Mouse (Mus musculus): ENCODE data around the gene Wfdc10.

GRCm38 (mm10) chr2:164656483-164656882, 637 bp downstream of the Wfdc10 start, which contains the start of gene Wfdc9:
- TF ChIP-seq EP300 (IDR thresholded peaks at IDR 0.05; ENCODE audit: low read length) = no peak
- TF ChIP-seq USF2 (conservative IDR thresholded peaks at IDR 0.05; ENCODE audit: low read depth, low read length) = no peak
- TF ChIP-seq CTCF (conservative IDR thresholded peaks at IDR 0.05 in 1 of 2, IDR thresholded peaks at IDR 0.05 in 1 of 2; ENCODE audit: low read depth in 2 of 2, low read length in 2 of 2) = no peak
- no peak for TF ChIP-seq POLR2A (IDR thresholded peaks at IDR 0.05; ENCODE audit: low read depth, low read length)
- TF ChIP-seq MAFK (IDR thresholded peaks at IDR 0.05; ENCODE audit: insufficient replicate concordance, low read length) = no peak
- no peak for TF ChIP-seq JUN (IDR thresholded peaks at IDR 0.05; ENCODE audit: insufficient read depth, low read depth, low read length)
- no peak for TF ChIP-seq MEF2A (IDR thresholded peaks at IDR 0.05; ENCODE audit: borderline replicate concordance, low read depth, low read length)
- no peak for TF ChIP-seq HCFC1 (IDR thresholded peaks at IDR 0.05; ENCODE audit: low read depth, low read length)
- no peak for TF ChIP-seq USF1 (IDR thresholded peaks at IDR 0.05; ENCODE audit: low read depth, low read length)
- no peak for TF ChIP-seq ZKSCAN1 (IDR thresholded peaks at IDR 0.05; ENCODE audit: borderline replicate concordance, low read depth, low read length)

Measured in CH12.LX (cell line).